Mouse (Mus musculus): ENCODE data around the gene Amotl2.

The Amotl2 gene

DNA sequence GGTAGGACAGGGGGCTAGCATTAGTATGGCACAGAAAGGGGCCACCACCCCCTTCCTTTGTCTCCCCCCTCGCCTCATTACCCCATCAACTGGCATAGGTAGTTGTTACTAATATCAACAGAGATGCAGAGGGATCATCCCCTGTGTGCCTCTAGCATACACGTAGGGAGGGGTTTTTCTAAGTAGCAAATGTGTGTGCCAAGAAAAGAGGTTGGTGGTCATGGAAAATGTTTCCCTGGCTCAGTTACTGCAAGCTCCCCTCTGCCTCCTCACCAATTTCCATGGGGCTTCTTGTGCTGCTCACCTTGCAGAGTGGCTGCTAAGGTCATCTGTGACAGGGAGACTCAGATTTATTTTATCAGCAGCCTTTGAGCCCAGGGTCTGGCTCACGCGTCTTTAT lies 2.6 kb downstream of the Amotl2 start:
- DNase-seq (ENCODE audit: low read depth), result no peak

DNA sequence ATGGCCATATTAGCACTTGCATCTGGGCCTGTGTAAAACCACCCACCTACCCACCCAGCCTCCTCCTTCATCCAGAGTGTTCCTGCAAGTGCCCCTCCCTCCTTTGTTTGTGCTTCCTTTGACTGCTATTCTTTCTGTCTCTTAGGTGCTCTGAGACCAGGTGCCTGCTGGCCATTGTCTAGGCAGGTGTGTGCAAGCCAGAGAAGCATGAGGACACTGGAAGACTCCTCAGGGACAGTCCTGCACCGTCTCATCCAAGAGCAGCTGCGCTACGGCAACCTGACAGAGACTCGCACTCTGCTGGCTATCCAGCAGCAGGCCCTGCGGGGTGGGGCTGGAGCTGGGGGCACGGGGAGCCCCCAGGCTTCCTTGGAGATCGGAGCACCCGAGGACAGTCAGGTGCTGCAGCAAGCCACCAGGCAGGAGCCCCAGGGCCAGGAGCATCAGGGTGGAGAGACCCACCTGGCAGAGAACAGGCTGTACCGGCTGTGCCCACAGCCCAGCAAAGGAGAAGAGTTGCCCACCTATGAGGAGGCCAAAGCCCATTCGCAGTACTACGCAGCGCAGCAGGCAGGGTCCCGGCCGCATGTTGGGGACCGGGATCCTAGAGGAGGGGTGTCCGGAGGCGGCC lies 3.6 kb downstream of the Amotl2 start:
- no peak for DNase-seq (ENCODE audit: low read depth)

DNA sequence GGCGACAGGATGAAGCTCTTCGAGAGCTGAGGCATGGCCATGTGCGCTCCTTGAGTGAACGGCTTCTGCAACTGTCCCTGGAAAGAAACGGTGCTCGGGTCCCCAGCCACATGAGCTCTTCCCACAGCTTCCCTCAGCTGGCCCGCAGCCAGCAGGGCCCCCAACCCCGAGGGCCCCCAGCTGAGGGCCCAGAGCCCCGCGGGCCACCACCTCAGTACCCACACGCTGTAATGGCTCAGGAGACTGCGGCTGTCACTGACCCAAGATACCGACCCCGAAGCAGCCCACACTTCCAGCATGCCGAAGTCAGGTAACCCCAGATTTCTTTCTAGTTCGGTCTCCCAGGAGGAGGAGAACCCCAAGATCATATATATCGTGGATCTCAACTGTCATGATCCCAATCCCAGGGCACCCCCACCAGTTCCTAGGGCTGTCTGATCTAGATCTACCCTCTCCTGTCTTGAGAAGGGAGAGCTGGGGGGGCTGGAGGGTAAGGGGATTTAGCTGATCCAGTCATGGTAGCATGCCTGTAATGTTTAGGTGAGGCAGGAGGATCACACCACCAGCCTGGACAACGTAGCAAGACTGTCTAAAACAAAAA lies 4.2 kb downstream of the Amotl2 start:
- DNase-seq (ENCODE audit: low read depth), result no peak

DNA sequence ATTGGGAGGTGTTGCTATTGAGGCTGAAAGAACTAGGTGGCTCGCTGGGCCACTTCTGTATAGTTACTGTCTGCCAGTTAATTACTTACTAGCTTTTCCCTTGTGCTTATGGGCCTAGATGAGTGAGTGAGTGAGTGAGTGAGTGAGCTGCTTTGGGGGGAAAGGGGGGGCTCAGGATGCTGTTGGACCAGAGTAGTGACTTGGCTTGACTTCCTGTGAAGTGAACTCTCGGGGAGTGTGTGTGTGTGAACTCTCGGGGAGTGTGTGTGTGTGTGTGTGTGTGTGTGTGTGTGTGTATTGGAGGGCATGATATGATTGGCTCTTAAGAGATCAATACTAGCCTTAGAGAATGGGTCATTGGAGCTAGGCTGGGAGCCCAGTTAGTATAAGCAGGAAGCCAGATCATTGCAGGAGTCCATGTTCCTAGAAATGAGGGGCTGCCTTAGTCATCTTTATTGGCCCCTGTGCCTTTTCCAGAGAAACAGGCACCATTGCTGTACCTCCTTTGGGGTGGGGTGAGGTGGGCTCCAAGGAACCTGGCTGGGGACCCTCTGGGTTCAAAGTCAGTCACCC lies 5.0 kb downstream of the Amotl2 start:
- no peak for DNase-seq (ENCODE audit: low read depth)

DNA sequence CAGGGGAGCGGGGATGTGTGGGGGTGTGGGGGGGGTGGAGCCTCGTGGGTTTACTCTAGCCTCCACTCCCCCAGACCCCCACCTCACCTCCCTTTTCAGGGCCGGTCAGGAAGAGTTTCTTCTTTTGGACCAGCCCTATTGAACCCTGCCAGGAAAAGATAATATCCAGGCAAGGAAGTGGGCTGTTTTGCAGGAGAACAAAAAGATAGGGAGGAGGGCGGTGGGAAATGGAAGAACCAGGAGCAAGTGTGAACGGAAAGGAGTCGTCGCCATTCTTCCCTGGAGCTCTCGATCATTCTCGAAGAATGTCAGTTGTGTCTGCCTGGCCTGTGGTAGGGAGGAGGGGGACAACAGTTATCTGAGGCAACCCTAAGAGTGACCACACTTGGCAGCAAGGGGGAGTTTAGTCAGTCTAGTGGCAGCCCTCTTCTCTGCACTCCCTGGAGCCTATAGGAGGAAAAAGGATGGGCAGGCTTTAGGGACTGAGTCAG lies 5.6 kb downstream of the Amotl2 start:
- DNase-seq (ENCODE audit: low read depth), result no peak

DNA sequence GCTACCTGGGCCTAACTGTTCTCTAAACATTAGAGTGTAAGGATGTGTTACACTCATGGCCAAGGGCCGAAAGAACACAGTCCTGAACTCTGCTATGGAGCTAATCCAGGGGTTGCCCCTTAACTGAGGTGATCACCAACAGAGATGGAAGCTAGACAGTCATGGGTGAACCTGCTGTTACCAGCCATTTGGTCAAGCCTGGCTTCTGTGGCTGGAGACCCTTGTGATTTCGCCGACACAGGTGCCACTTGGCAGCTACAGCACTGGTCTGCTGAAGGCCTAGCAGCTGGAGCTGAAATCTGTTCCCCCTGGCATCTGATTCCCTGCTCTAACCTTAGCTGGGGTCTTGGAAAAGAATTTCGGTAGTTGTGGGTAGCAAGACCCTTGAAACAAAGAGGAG lies 6.3 kb downstream of the Amotl2 start:
- DNase-seq (ENCODE audit: low read depth), result no peak

DNA sequence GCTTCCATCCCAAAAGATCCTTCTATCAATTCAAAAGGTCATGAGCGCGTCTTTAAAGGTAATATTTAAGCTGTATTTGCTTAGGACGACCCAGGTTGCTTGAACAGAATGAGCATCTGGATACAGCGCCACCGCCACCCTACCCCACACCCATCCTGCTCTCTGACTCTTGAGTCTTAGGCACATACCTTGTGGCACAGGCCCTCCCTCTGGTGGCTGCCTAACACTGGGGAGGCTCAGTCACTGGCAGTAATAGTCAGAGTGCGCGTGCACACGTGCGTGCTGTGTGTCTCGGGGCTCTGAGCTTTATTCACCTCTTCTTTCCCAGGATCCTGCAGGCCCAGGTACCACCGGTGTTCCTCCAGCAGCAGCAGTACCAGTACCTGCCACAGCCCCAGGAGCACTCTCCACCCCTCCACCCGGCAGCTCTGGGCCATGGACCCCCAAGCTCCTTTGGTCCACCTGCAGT lies 6.8 kb downstream of the Amotl2 start:
- no peak for DNase-seq (ENCODE audit: low read depth)

DNA sequence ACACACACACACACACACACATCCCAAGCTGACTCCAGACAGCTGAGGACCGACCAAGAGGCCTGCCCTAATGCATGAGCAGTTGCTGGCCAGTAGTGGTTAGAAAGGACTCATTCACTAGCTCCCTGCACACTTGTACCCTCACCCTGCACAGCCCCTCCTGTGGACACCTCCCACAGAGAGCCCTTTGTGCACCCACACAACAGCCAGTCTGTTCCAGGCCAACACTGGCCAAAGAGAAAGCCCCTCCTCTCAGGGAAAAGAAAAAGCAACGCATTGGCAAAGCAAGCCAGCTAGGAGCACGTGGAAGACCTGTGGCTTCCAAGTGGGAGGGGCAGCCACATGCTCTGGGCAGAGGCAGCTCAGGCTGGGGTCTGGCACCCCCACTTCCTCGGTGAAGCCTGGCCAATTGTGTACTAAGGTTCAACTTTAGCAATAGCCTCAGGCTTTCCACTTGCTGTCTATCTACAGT lies 7.6 kb downstream of the Amotl2 start:
- no peak for DNase-seq (ENCODE audit: low read depth)

DNA sequence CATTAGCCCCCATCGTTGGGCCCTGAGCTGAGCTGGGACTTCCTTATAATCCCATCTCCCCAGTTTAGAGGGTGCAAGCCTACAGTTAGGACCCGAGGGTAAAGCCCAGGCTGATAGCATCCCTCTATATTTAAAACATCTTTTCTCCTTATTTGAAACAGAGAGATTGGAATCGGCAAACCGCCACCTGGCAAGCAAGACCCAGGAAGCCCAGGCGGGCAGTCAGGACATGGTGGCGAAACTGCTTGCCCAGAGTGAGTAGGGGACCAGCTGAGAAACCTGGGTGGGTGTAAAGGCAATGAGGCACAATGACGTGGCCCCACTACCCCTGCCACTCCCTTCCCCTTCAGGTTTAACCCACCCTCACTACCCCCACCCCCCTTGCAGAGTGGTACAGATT lies 8.5 kb downstream of the Amotl2 start:
- DNase-seq (ENCODE audit: low read depth), result no peak

DNA sequence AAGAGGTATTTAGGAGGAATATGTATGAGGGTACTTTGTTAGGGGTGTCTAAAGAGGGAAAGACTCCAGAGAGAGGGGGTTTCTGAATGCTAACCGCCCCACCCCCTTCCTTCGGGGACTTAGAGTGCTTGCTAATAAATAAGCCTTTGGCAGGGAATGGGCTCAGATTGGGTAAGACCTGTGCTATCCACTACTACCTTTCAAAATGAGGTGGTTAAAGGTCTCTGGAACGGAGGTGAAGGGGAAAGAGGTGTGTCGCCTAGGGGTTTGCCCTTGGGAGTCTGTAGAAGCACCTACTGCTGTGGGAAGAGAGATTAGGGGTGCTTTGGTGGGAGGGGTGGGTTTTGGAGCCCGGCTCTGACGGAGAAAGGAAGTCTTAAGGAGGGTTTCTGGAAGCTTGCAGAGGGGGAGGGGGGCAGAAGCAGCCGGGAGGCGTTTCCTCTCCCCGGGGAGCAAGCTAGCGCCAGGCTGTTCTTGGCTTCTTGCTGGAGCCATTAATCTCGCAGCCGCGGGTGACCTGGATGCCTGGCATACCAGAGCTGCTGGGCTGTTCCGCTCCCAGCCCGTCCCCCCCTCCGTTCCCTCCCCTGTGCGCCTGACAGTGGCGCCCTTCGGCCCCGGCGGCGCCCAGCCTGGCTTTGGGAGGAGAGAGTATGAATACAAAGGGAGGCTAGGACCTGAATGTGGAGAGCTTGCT lies 9.6 kb downstream of the Amotl2 start:
- DNase-seq (ENCODE audit: low read depth), result no peak

DNA sequence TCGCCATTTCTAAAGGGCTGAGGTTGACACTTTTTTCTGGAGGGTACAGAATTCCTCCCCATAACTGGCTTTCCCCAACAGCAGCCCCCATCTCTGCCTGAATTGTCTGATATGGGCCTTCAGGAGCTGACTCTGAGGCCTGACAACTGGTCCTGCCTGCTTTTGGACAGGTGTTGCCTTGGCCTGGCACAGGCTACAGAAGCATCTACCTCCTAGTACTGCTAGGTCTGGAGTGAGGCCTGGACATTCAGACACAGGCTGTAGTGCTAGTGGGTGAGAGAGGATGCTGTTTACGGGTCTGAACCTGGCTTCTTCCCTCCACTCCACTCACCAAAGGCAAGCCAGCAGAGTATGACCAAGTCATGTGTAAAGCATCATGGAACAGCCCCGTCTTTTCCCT lies 10.3 kb downstream of the Amotl2 start:
- no peak for DNase-seq (ENCODE audit: low read depth)

DNA sequence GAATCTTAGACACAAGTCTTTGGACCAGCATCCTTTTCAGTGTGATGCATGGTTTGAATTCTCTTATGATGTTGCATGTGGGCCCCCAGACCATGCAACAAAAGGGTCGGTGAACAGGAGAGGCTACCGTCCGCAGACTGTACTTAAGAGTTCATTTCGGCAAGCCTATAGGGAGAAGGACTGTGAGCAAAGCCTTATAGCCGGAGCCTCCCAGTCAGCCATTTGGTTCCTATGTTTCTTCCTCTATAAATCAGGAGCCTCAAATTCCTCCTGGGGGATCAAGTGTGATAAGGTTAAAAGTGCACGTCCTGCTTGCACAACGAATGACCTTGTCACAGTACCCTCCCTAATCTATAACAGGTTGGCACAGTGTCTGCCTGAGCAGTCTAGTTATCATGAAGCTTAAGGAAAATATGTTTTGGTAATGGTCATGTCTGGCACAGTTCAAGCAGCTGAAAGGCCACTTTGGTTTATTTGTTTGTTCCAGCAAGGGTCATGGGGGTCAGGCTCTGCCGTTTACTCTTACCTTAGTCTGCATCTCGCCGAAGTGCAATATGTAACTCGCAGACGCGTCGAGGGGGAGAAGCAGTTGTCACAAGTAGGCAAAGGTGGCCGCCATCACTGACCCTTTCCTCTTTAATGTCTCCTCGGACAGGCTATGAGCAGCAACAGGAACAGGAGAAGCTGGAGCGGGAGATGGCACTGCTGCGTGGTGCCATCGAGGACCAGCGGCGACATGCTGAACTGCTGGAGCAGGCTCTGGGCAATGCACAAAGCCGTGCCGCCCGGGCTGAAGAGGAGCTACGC lies 11.4 kb downstream of the Amotl2 start:
- DNase-seq (ENCODE audit: low read depth), result no peak

DNA sequence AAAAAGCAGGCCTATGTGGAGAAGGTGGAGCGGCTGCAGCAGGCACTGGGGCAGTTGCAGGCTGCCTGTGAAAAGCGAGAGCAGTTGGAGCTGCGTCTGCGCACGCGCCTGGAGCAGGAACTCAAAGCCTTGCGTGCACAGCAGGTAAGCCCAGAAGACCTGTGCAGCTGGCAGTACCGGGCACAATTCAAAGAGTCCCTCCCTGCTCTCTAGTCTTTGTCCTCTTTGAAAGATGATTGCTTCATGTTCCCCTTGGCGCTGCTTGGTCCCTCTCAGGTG lies 11.9 kb downstream of the Amotl2 start:
- DNase-seq (ENCODE audit: low read depth), result no peak

DNA sequence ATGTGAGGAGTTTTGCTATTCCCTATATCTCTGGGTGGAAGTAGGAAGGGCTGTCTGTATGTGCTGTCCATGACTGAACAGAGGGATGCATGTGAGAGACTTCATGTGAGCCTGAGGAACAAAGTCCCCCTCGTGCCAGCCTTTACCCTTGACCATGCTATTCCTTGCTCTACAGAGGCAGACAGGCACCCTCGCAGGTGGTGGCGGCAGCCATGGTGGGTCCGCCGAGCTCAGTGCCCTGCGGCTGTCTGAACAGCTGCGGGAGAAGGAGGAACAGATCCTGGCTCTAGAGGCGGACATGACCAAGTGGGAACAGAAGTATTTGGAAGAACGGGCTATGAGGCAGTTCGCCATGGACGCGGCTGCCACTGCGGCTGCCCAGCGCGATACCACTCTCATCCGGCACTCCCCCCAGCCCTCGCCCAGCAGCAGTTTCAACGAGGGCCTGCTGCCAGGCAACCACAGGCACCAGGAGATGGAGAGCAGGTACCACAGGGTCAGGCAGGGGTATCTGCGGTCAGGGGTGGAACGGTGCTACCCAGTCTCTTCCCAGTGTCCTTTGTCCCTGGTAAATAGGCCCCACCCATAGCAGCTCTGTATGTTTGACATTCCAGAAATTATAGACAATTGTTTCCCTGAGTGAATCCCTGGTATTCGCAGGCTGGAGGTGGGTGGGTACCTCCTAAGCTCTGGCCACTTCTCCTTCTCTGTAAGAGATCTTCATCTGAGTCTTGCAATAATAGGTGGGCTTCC lies 12.8 kb downstream of the Amotl2 start:
- no peak for DNase-seq (ENCODE audit: low read depth)

DNA sequence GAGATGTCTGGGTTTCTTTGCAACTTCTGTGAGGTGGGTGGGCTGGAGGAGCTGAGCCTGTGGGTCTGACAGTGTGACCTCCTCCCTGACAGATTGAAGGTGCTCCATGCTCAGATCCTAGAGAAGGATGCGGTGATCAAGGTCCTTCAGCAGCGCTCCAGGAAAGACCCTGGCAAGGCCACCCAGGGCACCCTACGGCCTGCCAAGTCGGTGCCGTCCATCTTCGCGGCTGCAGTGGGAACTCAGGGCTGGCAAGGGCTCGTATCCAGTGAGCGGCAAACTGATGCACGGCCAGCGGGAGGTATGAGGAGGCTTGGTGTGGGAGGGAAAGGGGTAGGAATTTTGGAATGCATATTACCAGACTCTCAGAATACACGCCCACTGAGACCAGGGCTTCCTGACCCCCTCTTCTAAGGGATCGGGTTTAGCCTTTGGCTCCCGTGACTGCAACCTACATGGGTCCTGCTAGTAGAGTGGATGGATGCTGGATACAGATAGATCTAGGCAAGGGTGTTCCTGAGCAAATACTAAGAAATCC lies 13.5 kb downstream of the Amotl2 start:
- no peak for DNase-seq (ENCODE audit: low read depth)

DNA sequence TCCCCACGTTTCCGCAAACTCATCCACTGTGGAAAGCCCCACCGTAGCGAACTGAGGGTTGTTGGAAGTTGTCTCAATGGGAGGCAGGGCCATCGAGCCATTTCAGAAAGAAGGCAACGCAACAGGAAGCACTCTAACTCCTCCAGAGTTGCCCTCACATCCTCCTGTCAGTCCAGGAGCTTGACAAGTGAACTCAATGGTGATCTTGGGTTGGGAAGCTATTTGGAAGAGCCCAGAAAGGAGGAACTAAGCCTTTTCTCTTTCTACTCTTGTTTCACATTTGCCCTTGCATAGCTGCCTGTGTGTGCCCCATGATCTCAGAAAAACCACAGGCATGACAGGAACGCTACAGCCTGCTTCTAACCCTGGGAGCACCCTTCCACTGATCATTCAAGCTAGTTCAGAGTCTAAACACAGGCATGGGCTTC lies 14.6 kb downstream of the Amotl2 start:
- DNase-seq (ENCODE audit: low read depth), result no peak

DNA sequence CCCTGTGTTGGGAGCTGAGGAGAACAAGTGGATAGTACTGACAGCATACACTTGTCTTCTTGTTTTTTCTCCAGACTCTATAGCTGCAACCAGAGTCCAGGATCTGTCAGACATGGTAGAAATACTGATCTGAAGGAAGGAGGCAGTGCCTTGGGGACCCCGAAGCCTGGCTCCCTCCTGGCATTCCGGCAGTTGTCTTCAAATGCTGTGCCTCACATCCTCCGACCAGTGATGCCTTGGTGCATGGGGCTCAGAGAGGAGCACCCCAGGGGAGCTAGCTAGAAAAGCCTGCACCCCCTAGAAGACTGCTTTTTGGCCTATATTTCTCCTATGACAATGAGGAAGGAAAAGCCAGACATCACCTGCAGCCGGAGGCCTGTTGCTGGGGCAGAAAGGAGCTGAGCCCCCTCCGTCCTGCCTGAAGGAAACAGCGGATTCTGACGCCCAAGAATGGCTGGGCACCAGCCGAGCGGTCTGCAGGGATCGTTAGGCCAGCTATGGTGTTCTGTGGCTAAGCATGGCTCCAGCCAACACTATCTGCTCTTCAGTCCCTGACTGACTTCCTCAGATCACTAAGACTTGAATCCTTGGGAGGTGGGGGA lies 15.2 kb downstream of the Amotl2 start:
- DNase-seq (ENCODE audit: low read depth), result no peak

DNA sequence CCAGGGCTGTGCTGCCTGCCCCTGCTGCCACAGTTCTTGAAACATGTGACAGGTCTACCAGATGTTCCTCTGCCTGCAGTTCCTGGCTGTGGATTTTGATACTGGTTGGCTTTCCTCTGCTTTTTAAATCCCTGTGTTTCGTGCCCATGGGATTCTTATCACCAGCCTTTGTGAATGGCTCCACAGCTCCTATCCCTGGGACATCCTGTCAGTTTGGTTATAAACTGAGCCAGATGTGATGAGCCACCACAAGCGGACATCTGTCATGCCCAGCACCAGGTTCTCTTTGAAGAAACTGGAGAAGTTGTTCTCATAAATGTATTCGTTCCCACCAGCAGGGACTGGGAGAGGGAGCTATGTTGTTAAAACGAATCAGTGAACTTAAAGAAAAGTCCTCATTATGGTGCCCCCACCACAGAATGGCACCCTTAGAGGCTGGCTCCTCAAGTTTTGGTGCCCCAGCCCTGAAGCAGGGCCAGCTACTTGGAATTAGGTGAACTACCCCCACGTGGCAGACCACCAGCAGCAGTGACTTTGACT lies 15.9 kb downstream of the Amotl2 start:
- DNase-seq (ENCODE audit: low read depth), result no peak

DNA sequence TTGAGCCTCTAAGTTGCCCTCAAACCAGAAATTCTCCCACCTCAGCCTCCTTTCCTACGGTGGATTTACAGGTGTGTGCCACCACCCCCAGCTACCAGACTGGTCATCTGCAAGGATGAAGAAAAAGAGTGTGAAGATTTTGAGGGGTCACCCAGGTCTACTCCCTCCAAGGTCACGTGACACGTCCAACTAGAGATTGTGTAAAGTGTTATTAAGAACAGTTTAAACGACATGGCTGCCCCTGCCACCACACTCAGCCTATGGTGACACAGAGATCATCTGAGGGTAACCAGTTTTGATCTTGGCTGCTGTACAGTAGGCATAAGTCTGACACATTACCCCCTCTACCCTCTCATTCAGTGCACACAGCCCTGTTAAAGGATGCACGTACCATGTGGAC lies 17.0 kb downstream of the Amotl2 start:
- DNase-seq (ENCODE audit: low read depth), result no peak

DNA sequence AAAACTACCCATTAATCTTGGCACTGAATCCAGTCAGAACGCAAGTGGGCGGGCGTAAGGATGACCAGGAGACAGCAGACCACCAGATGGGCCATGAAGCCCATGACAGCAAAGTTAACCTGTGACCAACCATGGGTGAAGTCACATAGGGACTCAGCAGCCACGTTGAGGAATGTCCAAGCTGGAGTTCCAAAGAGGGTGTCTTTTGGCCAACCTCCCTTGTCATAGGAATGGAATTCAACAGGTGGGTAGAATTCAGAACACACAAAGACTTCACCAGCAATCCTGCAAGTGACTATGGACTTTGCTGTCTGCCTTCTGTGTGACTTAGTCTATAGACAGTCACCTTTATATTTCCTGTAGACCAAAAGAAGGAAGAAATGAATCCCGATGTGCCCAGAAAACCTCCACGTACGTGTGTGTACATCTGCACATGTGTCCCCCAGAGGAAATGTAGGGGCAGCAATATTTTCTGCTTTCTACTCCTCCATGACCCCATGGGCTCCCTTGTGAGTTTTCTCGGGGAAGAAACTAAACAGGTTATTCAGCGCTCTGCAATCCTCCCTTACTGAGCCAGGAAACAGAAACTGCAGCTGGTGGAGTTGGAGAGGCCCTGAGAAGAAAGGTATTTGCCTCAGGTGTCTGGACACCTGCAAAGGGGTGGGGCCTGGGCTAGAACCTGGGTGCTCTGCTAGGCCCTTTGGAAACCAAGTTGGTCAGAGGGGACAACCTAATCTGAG lies 17.7 kb downstream of the Amotl2 start:
- no peak for DNase-seq (ENCODE audit: low read depth)

Data from c-Kit-positive CD71-negative TER-119-negative erythroid progenitor cells, embryonic 14.5 days (primary cell).